Mouse (Mus musculus) CD4-positive helper T cell, adult 2 months (primary cell): ENCODE results near the gene Gnaz.
A peak's percentile ranks its signal among the peaks of the same experiment; 100 is the strongest.

Source experiments
- DNase-seq: peaks from one replicate; pipeline ENCODE4 v3.0.0-alpha.2; 2012; ENCODE audit warnings: low read depth, missing footprints, low spot score

Gene Gnaz

GRCm38 (mm10) chr10:75061341-75062188 lies 94.6 kb downstream of the Gnaz start:
- peak; percentile 28 for DNase-seq

DNA sequence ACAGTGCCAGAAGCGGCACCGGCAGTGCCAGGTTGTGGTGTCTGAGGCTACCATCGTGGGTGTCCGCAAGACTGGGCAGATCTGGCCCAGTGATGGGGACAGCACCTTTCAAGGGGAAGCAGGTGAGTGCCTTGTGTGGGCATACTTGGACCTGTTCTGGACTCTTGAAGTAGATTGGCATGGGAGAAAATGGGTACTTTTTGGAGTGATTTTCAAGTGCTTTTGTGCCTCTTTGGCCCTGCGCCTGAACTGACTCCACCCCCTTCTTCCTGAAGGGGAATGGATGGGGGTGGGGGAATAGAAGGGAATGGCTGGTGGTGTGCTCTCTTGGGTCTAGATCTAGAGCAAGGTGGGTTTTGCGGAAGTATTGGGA lies 95.2 kb downstream of the Gnaz start:
- no peak for DNase-seq

- DNase-seq: no peak
Measured at GRCm38 (mm10) chr10:75062621-75063020, 95.6 kb downstream of the Gnaz start.

DNA sequence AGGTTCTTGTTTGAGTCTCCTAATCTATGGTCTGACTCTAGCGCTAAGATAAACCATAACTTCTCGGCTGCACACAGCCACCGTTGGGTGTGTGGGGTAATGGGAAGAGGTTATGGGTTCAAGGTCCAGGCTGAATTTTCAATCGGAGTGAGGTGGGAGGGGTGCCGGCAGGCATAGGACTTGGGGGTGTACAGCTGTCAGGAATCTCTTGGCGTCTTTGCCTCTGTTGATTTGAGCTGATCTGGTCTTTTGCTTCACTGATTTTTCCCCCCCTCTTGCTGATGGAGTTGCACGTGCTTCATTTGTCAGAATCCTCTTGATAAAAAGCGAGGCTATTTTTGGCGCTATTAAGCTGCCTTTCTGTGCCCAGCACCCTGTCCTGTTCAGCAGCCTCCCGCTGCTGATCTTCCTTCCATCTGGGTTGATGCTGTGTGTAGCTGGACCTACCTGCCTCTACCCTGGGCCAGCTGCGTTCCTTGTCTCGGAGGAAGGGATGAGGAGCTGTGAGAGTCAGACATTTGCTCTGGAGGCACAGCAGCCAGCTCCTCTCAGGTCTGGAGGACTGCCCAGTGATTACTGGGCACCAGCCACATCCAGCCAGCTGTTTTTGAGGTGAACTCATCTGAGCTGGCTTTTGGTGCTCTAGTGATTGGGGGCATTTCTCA lies 96.5 kb downstream of the Gnaz start:
- DNase-seq: no peak

GRCm38 (mm10) chr10:75065691-75066090 lies 98.7 kb downstream of the Gnaz start:
- no peak for DNase-seq
